Mouse (Mus musculus): ENCODE measurements at regions not wholly inside any gene's neighbourhood (a gene's known extent, or its start where the extent isn't known, plus 50 kb on each side); places are given as distances from the start of the nearest gene placed in this dataset.

DNA sequence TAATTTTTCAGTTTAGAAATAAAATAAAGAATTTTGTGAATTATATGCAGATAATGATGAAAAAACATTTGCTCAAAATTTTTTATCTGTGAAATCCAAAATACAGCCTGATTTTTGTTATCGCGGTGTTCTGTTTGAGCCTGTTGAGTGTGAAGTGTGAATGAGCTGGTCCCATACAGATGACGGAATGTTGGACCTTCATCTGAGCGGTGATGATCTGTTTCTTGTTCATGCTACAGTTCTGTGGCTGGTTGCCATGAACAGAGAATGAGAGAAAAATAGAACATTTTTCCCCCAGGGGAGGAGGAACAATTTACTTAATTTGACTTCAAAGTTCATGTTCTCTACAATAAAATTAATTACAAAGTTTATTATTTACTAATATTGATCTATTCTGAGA is 188.7 kb upstream of the Plpp4 start:
- Histone ChIP-seq H3K4me1 (ENCODE audit: control insufficient read depth, insufficient read depth, low read length) (no peaks in the 10 kb centered on the region), H3K4me3 (replicated peaks; ENCODE audit: low read depth, low read length) (no peak overlapping the region), H3K36me3 (ENCODE audit: control insufficient read depth, insufficient read depth, low read length) (no peaks in the 10 kb centered on the region), H3K9me3 (ENCODE audit: control insufficient read depth, low read length) (no peaks in the 10 kb centered on the region), H3K27ac (replicated peaks; ENCODE audit: low read depth, low read length) (no peak overlapping the region), H3K4me2 (ENCODE audit: low read length) (no peak overlapping the region), H3K9ac (replicated peaks; ENCODE audit: low read length) (no peak overlapping the region), H3K27me3 (ENCODE audit: control insufficient read depth, insufficient read depth, low read length) (no peaks in the 10 kb centered on the region)
- DNase-seq (no peak), ATAC-seq (ENCODE audit: low FRiP score, low TSS enrichment) (no peak)
- WGBS, result 97% methylated on average over 4 of the region's 4 CpGs

- Histone ChIP-seq H3K36me3 (ENCODE audit: control insufficient read depth, insufficient read depth, low read length) (no peaks in the 10 kb centered on the region), H3K27me3 (ENCODE audit: control insufficient read depth, insufficient read depth, low read length) (no peaks in the 10 kb centered on the region), H3K9me3 (ENCODE audit: control insufficient read depth, low read length) (no peaks in the 10 kb centered on the region), H3K9ac (replicated peaks; ENCODE audit: low read length) (no peak overlapping the region), H3K27ac (replicated peaks; ENCODE audit: low read depth, low read length) (no peak overlapping the region), H3K4me1 (ENCODE audit: control insufficient read depth, insufficient read depth, low read length) (no peaks in the 10 kb centered on the region), H3K4me3 (replicated peaks; ENCODE audit: low read depth, low read length) (no peak overlapping the region), H3K4me2 (ENCODE audit: low read length) (no peak overlapping the region)
- ATAC-seq (ENCODE audit: low FRiP score, low TSS enrichment) (no peak), DNase-seq (peak; percentile 20)
- 82% methylated on average over 6 of the region's 6 CpGs for WGBS
Measured at GRCm38 (mm10) chr7:129079786-129080185, 177.0 kb upstream of the Plpp4 start.

DNA sequence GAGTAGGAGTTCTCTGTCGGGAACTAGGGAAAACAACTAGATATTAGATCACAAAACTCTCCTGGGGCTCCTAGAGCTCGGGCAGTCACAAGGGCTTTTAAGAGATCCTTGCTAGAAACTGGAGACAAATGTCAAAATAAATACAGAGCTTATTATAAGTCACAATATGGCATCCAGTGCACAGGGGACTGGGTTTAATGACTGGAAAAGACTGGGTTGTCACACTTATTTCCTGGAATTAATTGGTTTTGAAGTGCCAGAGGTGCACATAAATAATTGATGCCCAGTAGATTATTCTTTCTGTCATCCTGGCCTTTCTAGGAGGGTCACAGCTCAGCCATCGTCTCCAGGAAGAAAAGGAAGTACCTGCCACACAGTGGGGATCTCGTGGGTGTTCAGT is 165.4 kb upstream of the Plpp4 start:
- WGBS, result 32% methylated on average over 4 of the region's 4 CpGs
- peak; percentile 56 for DNase-seq
- ATAC-seq (ENCODE audit: low FRiP score, low TSS enrichment), result no peak

DNA sequence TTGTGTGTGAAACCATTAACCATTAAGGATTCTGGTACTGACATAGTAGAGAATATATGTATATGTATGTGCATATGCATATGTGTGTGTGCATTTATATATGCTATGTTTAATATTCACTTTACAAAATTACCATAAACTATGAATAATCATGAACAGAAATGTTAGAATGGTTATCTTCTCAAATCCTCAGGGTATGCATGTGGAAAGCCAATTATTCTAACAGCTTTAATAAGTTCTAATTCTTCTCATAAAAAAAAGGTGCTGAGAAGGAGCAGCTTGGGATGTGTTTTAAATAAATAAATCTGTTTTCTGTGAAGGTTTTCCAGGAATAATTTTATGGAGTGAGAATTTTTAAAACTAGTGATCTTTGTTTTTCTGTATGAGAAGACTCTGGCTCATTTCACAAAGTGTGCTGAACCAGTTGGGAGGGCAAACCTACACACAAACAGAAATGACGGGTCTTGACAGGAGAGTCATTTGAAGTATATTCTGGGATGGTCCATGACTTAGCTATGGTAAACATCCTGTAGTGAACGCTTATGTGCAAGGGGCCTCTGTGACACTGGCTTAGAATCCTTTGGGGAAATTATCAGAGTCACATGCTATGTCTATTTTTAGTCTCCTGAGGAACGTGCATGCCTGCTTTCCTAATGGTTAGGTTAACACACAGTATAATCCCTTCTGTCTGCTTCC is 160.3 kb upstream of the Plpp4 start:
- no peak overlapping the region for H3K9ac ChIP-seq (replicated peaks; ENCODE audit: low read length)
- DNase-seq (no peak), ATAC-seq (ENCODE audit: low FRiP score, low TSS enrichment) (no peak)
- no peak overlapping the region for H3K27ac ChIP-seq (replicated peaks; ENCODE audit: low read depth, low read length)
- H3K4me1 ChIP-seq (ENCODE audit: control insufficient read depth, insufficient read depth, low read length), result peaks cover 2% of the 10 kb centered on the region; the same call in 1 of the 2 replicates
- no peak overlapping the region for H3K4me3 ChIP-seq (replicated peaks; ENCODE audit: low read depth, low read length)
- 50% methylated on average over 3 of the region's 3 CpGs for WGBS
- no peaks in the 10 kb centered on the region for H3K36me3 ChIP-seq (ENCODE audit: control insufficient read depth, insufficient read depth, low read length)
- no peaks in the 10 kb centered on the region for H3K27me3 ChIP-seq (ENCODE audit: control insufficient read depth, insufficient read depth, low read length)
- no peak overlapping the region for H3K4me2 ChIP-seq (ENCODE audit: low read length)
- no peaks in the 10 kb centered on the region for H3K9me3 ChIP-seq (ENCODE audit: control insufficient read depth, low read length)

More for the DNA sequence above, 165.4 kb upstream of the Plpp4 start:
- Histone ChIP-seq H3K9me3 (ENCODE audit: control insufficient read depth, low read length) (no peaks in the 10 kb centered on the region), H3K27me3 (ENCODE audit: control insufficient read depth, insufficient read depth, low read length) (no peaks in the 10 kb centered on the region), H3K4me3 (replicated peaks; ENCODE audit: low read depth, low read length) (no peak overlapping the region), H3K36me3 (ENCODE audit: control insufficient read depth, insufficient read depth, low read length) (no peaks in the 10 kb centered on the region), H3K9ac (replicated peaks; ENCODE audit: low read length) (no peak overlapping the region), H3K4me2 (ENCODE audit: low read length) (no peak overlapping the region), H3K27ac (replicated peaks; ENCODE audit: low read depth, low read length) (no peak overlapping the region), H3K4me1 (ENCODE audit: control insufficient read depth, insufficient read depth, low read length) (peaks cover 5% of the 10 kb centered on the region; the same call in 1 of the 2 replicates)

DNA sequence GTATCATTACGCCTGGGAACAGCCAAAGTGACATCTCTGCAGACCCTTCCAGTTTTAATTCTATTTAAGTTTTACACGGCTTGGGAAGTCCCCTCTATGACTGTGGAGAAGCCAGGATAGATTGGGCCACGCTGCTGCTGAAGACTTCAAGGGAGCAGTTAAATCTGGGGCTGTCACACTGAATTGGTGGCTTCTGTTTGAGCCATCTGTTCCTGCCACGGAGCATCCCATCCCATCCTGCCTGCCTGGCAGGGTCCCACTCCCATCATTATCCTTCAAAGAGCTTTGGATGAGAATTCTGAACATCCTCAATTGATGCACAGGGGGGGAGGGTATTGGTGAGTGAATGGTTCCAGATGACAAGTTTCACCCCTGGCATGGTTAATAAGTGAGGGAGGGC is 154.4 kb upstream of the Plpp4 start:
- Histone ChIP-seq H3K9me3 (ENCODE audit: control insufficient read depth, low read length) (no peaks in the 10 kb centered on the region), H3K4me3 (replicated peaks; ENCODE audit: low read depth, low read length) (no peak overlapping the region), H3K27me3 (ENCODE audit: control insufficient read depth, insufficient read depth, low read length) (no peaks in the 10 kb centered on the region), H3K4me2 (ENCODE audit: low read length) (no peak overlapping the region), H3K9ac (replicated peaks; ENCODE audit: low read length) (no peak overlapping the region), H3K27ac (replicated peaks; ENCODE audit: low read depth, low read length) (no peak overlapping the region), H3K4me1 (ENCODE audit: control insufficient read depth, insufficient read depth, low read length) (no peaks in the 10 kb centered on the region), H3K36me3 (ENCODE audit: control insufficient read depth, insufficient read depth, low read length) (no peaks in the 10 kb centered on the region)
- ATAC-seq (ENCODE audit: low FRiP score, low TSS enrichment), result no peak
- 45% methylated on average over 4 of the region's 4 CpGs for WGBS
- peak; percentile 30 for DNase-seq

GRCm38 (mm10) chr7:129134176-129134575 is 122.7 kb upstream of the Plpp4 start:
- ATAC-seq (ENCODE audit: low FRiP score, low TSS enrichment) (no peak), DNase-seq (peak; percentile 5)
- no peak overlapping the region for H3K27ac ChIP-seq (replicated peaks; ENCODE audit: low read depth, low read length)
- H3K4me2 ChIP-seq (ENCODE audit: low read length), result no peak overlapping the region
- no peak overlapping the region for H3K4me3 ChIP-seq (replicated peaks; ENCODE audit: low read depth, low read length)
- no peak overlapping the region for H3K9ac ChIP-seq (replicated peaks; ENCODE audit: low read length)
- 0 out of 2 replicates have a peak, but pooled peaks cover 4% of the 10 kb centered on the region for H3K4me1 ChIP-seq (ENCODE audit: control insufficient read depth, insufficient read depth, low read length)
- H3K27me3 ChIP-seq (ENCODE audit: control insufficient read depth, insufficient read depth, low read length), result no peaks in the 10 kb centered on the region
- no peaks in the 10 kb centered on the region for H3K9me3 ChIP-seq (ENCODE audit: control insufficient read depth, low read length)
- H3K36me3 ChIP-seq (ENCODE audit: control insufficient read depth, insufficient read depth, low read length), result no peaks in the 10 kb centered on the region

DNA sequence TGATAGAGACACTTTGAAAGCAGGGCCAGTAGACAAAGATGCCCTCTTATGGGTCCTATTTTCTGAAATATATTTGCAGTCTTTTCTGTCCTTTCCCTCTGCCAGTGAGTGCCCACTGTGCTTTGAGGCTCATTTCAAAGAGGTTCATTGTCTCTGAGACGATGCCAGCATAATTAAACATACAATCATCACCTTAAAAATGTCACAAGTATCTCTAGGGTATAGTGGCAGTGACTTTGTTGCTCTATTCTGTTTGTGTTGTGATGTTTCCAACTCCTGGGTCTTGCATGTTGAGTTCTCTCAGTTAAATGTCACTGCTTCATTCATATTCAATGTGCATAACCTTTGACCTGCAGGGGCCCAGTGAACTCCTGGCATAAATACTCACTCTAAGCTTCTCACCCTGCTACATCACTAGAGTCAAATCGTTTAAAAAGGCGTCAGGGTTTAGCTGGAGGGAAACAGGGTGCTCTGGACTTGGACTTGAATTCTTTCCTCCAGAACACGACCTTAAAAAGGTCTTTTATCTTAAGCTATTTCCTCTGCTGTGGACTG is 122.1 kb upstream of the Plpp4 start:
- no peak for DNase-seq
- 5% methylated on average over 4 of the region's 4 CpGs for whole genome bisulfite sequencing

GRCm38 (mm10) chr7:129137303-129137990 is 119.4 kb upstream of the Plpp4 start:
- H3K9ac ChIP-seq (replicated peaks; ENCODE audit: low read length), result no peak overlapping the region
- no peak overlapping the region for H3K4me2 ChIP-seq (ENCODE audit: low read length)
- DNase-seq (no peak), ATAC-seq (ENCODE audit: low FRiP score, low TSS enrichment) (no peak)
- 92% methylated on average over 11 of the region's 11 CpGs for WGBS
- no peaks in the 10 kb centered on the region for H3K27me3 ChIP-seq (ENCODE audit: control insufficient read depth, insufficient read depth, low read length)
- no peak overlapping the region for H3K4me3 ChIP-seq (replicated peaks; ENCODE audit: low read depth, low read length)
- no peaks in the 10 kb centered on the region for H3K9me3 ChIP-seq (ENCODE audit: control insufficient read depth, low read length)
- H3K36me3 ChIP-seq (ENCODE audit: control insufficient read depth, insufficient read depth, low read length), result no peaks in the 10 kb centered on the region
- H3K27ac ChIP-seq (replicated peaks; ENCODE audit: low read depth, low read length), result no peak overlapping the region
- H3K4me1 ChIP-seq (ENCODE audit: control insufficient read depth, insufficient read depth, low read length), result 0 out of 2 replicates have a peak, but pooled peaks cover 4% of the 10 kb centered on the region

More for the DNA sequence above, 122.1 kb upstream of the Plpp4 start:
- Histone ChIP-seq H3K9ac (replicated peaks; ENCODE audit: low read length) (no peak overlapping the region), H3K36me3 (ENCODE audit: control insufficient read depth, insufficient read depth, low read length) (no peaks in the 10 kb centered on the region), H3K27me3 (ENCODE audit: control insufficient read depth, insufficient read depth, low read length) (no peaks in the 10 kb centered on the region), H3K4me2 (ENCODE audit: low read length) (no peak overlapping the region), H3K27ac (replicated peaks; ENCODE audit: low read depth, low read length) (no peak overlapping the region), H3K4me3 (replicated peaks; ENCODE audit: low read depth, low read length) (no peak overlapping the region), H3K9me3 (ENCODE audit: control insufficient read depth, low read length) (no peaks in the 10 kb centered on the region), H3K4me1 (ENCODE audit: control insufficient read depth, insufficient read depth, low read length) (0 out of 2 replicates have a peak, but pooled peaks cover 4% of the 10 kb centered on the region)
- ATAC-seq (ENCODE audit: low FRiP score, low TSS enrichment), result no peak

All from midbrain, embryonic 14.5 days (tissue).